Mouse (Mus musculus) lung, embryonic 15.5 days (tissue): ENCODE measurements around the gene Tmc4. TPM values are rescaled to one million over a fixed set of nuclear protein-coding genes. Genes with fewer than 3 reads are reported as not detected.
"Not testable (repeated sequence)": the region's sequence is repeated elsewhere in the genome, so short reads cannot be mapped to it uniquely, and the experiment has no call there.

Experiments
- ATAC-seq: fragments of 200-750 bp; cut with Nextera tagmentation; 2 replicates; pipeline ENCODE4 v1.8.0; 2017; ENCODE audit warnings: moderate number of reproducible peaks, borderline replicate concordance; ENCODE audit not compliant: low FRiP score, low TSS enrichment; ENCODE audit errors: extremely low read depth
- H3K27ac ChIP-seq: fragments of 300-500 bp; sonication (generic); 2 replicates; pipeline ENCODE4 v1.5.1; 2015; ENCODE audit warnings: moderate library complexity, mild to moderate bottlenecking, inconsistent platforms
- H3K27me3 ChIP-seq: fragments of 300-500 bp; sonication (generic); 2 replicates; pipeline ENCODE4 v1.6.1; 2015; ENCODE audit warnings: inconsistent platforms
- H3K36me3 ChIP-seq: fragments of 300-500 bp; sonication (generic); 2 replicates; pipeline ENCODE4 v1.6.1; 2015; ENCODE audit warnings: inconsistent platforms
- H3K4me1 ChIP-seq: fragments of 300-500 bp; sonication (generic); 2 replicates; pipeline ENCODE4 v1.6.1; 2015; ENCODE audit warnings: inconsistent platforms
- H3K4me2 ChIP-seq: fragments of 300-500 bp; sonication (generic); 2 replicates; pipeline ENCODE4 v1.6.1; 2015; ENCODE audit warnings: inconsistent platforms, mild to moderate bottlenecking, moderate library complexity
- H3K4me3 ChIP-seq: fragments of 300-500 bp; sonication (generic); 2 replicates; pipeline ENCODE4 v1.5.1; 2015; ENCODE audit warnings: mild to moderate bottlenecking, inconsistent platforms
- H3K9ac ChIP-seq: fragments of 300-500 bp; sonication (generic); 2 replicates; pipeline ENCODE4 v1.6.1; 2015; ENCODE audit warnings: inconsistent platforms
- H3K9me3 ChIP-seq: fragments of 300-500 bp; sonication (generic); 2 replicates; pipeline ENCODE4 v1.6.1; 2016; ENCODE audit warnings: inconsistent platforms
- WGBS: fragments of 180-500 bp; shearing (Covaris S2); methylation state at CpG from one replicate; pipeline ENCODE4 v1.1.7; 2015; 5-methylcytosine and 5-hydroxymethylcytosine counted together
- polyA plus RNA-seq: library from polyadenylated mRNA; unstranded; fragments of >200 nt; fragmentation: Nextera tagmentation; extraction: Ambion mirVana; gene quantifications from 2 replicates; pipeline ENCODE4 v1.2.1, GENCODE M21; 2015

Tmc4 gene
- polyA plus RNA-seq: 21.7 and 25.5 TPM in 2 replicates

- 39% methylated on average over 9 of the region's 9 CpGs for whole genome bisulfite sequencing
- ATAC-seq: peak; percentile 48; the same call in 1 of the 2 replicates
- Histone ChIP-seq H3K36me3 (0 out of 2 replicates have a peak, but pooled peaks cover 3% of the 10 kb centered on the region), H3K4me3 (peak within 1 kb of the TSS; percentile 30), H3K27me3 (no peaks in the 10 kb centered on the region), H3K4me2 (peak within 1 kb of the TSS; percentile 43), H3K9ac (peak within 1 kb of the TSS; percentile 16; the same call in 1 of the 2 replicates), H3K27ac (no peak within 1 kb of the TSS), H3K9me3 (no peaks in the 10 kb centered on the region), H3K4me1 (no peaks in the 10 kb centered on the region)
Measured at GRCm38 (mm10) chr7:3677342-3677741, at the start of gene Tmc4. Gene Tmc4, minus strand, starts transcription at chr7:3677553.

- H3K4me1 ChIP-seq, H3K27me3 ChIP-seq, ATAC-seq, H3K27ac ChIP-seq, H3K4me2 ChIP-seq, H3K9me3 ChIP-seq, H3K4me3 ChIP-seq, H3K9ac ChIP-seq, H3K36me3 ChIP-seq: not testable (repeated sequence)
Measured at GRCm38 (mm10) chr7:3725459-3725858, 48.1 kb upstream of the Tmc4 start.

DNA sequence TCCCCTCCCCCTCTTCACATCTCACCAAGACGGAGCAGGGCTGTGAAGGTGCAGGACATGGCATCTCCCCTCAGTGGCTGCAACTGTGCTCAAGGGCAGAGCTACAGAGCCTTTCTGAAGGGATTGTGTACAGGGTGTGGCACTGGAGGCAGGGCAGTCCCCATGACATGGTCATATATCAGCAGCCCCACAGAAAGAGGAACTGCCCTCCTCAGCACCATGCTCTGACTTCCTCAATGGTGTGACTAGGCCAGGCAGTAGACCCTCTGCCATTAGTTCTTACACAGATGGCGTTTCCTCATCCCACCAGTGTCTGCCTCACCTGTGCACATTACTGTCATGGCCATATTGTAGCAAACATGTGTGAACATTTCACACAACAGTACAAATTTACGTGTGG lies 42.9 kb upstream of the Tmc4 start, which contains the start of gene Pirb:
Gene Pirb (minus strand): TSS at position 124 of the 400 bp plus-strand sequence.
- H3K4me2 ChIP-seq, H3K27me3 ChIP-seq, ATAC-seq, H3K27ac ChIP-seq, H3K4me3 ChIP-seq, H3K9me3 ChIP-seq, H3K4me1 ChIP-seq, H3K36me3 ChIP-seq, H3K9ac ChIP-seq: not testable (repeated sequence)
- 14% methylated on average over 1 of the region's 3 CpGs for WGBS

DNA sequence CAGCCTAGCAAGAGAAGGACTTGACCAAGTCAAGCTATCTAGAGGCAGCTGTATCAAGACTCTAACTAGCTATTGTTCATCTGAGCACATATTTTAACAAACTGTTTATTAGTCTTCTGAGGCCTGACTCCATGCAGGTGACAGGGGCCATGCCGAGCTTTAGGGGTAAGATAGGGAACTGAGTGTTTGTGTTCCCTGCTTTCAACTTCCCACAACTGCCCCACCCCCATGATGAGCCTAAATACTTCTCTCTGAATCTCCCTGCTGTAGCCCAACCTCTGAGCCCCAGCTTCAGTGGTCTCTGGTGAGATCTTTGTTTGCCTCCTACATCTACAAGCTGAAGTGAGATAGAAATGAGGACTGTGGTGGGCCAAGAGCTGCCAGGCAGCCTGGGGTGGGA lies 37.9 kb upstream of the Tmc4 start:
- WGBS: 15% methylated on average over 1 of the region's 1 CpGs
- no peaks in the 10 kb centered on the region for H3K4me1 ChIP-seq
- no peak for ATAC-seq

DNA sequence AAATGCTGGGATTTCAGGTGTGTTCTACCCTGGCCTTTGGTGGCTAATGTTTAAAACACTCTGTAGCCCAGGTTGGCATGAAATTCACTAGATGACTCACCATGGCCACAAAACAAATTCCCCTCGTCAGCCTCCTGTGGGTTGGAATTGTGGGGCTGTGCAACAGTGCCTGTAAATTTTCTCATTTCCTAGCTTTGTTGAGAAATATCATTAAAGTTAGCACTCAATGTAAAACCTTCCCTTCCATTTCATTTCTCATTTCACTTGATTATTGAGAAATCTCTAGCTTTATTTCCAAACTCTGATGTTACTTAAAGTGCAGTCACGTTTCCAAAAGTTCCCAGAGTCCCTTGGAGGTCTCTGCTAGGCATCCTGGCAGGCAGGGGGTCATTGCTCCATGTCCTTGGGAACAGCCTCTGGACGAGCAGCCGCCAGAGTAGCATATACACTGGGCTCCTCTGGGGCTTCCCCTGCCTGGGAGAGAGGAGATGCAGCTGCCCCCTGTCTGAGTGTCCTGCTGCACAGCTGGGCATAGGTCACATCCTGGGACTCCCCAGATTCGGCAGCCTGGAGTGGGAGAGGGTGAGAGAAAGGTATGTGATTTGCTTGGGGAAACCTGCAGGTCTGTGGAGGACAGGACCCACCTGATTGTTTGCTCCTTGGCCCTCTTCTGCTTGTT lies 35.0 kb upstream of the Tmc4 start:
- H3K9me3 ChIP-seq: no peaks in the 10 kb centered on the region
- no peaks in the 10 kb centered on the region for H3K27me3 ChIP-seq
- H3K4me1 ChIP-seq: no peaks in the 10 kb centered on the region
- H3K4me2 ChIP-seq: no peak overlapping the region
- peaks cover 9% of the 10 kb centered on the region; the same call in 1 of the 2 replicates for H3K36me3 ChIP-seq
- no peak for ATAC-seq
- WGBS: 19% methylated on average over 5 of the region's 5 CpGs
- no peak overlapping the region for H3K27ac ChIP-seq
- no peak overlapping the region for H3K9ac ChIP-seq
- H3K4me3 ChIP-seq: no peak overlapping the region

More for the DNA sequence above, 37.9 kb upstream of the Tmc4 start:
- no peak overlapping the region for H3K4me2 ChIP-seq
- no peaks in the 10 kb centered on the region for H3K36me3 ChIP-seq
- no peak overlapping the region for H3K9ac ChIP-seq
- no peak overlapping the region for H3K27ac ChIP-seq
- no peak overlapping the region for H3K4me3 ChIP-seq
- no peaks in the 10 kb centered on the region for H3K9me3 ChIP-seq
- H3K27me3 ChIP-seq: no peaks in the 10 kb centered on the region

DNA sequence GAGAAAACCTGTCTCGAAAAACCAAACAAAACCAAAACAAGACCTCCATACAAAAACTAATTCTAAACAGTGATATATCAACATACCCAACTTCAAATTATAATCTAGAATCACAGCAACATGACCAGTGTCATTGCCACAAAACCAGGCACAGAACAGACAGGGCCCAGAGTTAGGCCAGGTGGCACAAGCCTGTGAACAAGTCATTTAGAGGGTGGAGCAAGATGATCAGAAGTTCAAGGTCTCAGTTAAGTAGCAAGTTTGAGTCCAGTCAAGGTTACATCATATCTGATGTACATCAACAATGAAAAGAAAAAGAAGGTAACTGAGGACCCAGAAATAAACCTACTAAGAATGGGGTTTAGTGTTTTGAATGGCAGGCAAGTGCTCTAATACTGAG lies 31.6 kb upstream of the Tmc4 start:
- no peaks in the 10 kb centered on the region for H3K27me3 ChIP-seq
- H3K4me3 ChIP-seq: no peak overlapping the region
- H3K9ac ChIP-seq: no peak overlapping the region
- WGBS: 73% methylated on average over 1 of the region's 1 CpGs
- no peaks in the 10 kb centered on the region for H3K9me3 ChIP-seq
- no peak overlapping the region; the same call in 1 of the 2 replicates for H3K27ac ChIP-seq
- H3K4me2 ChIP-seq: no peak overlapping the region
- H3K4me1 ChIP-seq: peaks cover 19% of the 10 kb centered on the region
- peaks cover 23% of the 10 kb centered on the region for H3K36me3 ChIP-seq
- ATAC-seq: no peak

GRCm38 (mm10) chr7:3708447-3708980 lies 31.2 kb upstream of the Tmc4 start:
- H3K4me2 ChIP-seq, ATAC-seq, H3K9me3 ChIP-seq, H3K27me3 ChIP-seq, H3K9ac ChIP-seq, H3K4me3 ChIP-seq, H3K27ac ChIP-seq: not testable (repeated sequence)
- Histone ChIP-seq H3K36me3 (peaks cover 23% of the 10 kb centered on the region), H3K4me1 (peaks cover 19% of the 10 kb centered on the region)
- WGBS: 32% methylated on average over 5 of the region's 5 CpGs

GRCm38 (mm10) chr7:3707568-3708413 lies 30.4 kb upstream of the Tmc4 start:
- Histone ChIP-seq H3K27me3 (no peaks in the 10 kb centered on the region), H3K9ac (no peak overlapping the region), H3K4me2 (no peak overlapping the region), H3K9me3 (no peaks in the 10 kb centered on the region), H3K36me3 (peaks cover 23% of the 10 kb centered on the region), H3K27ac (no peak overlapping the region), H3K4me1 (peaks cover 24% of the 10 kb centered on the region), H3K4me3 (no peak overlapping the region)
- 38% methylated on average over 7 of the region's 7 CpGs for WGBS
- no peak for ATAC-seq

GRCm38 (mm10) chr7:3707027-3707426 lies 29.7 kb upstream of the Tmc4 start:
- ATAC-seq: no peak
- H3K27ac ChIP-seq: 0 out of 2 replicates have a peak overlapping the region, but pooled peaks have one; percentile 23
- H3K4me1 ChIP-seq: peaks cover 24% of the 10 kb centered on the region
- H3K27me3 ChIP-seq: no peaks in the 10 kb centered on the region
- H3K9me3 ChIP-seq: no peaks in the 10 kb centered on the region
- peaks cover 23% of the 10 kb centered on the region for H3K36me3 ChIP-seq
- WGBS: 52% methylated on average over 4 of the region's 4 CpGs
- no peak overlapping the region; the same call in 1 of the 2 replicates for H3K9ac ChIP-seq
- H3K4me2 ChIP-seq: no peak overlapping the region
- no peak overlapping the region for H3K4me3 ChIP-seq

GRCm38 (mm10) chr7:3706343-3706934 lies 29.1 kb upstream of the Tmc4 start:
- Histone ChIP-seq H3K9me3 (no peaks in the 10 kb centered on the region), H3K9ac (no peak overlapping the region; the same call in 1 of the 2 replicates)
- ATAC-seq: no peak

DNA sequence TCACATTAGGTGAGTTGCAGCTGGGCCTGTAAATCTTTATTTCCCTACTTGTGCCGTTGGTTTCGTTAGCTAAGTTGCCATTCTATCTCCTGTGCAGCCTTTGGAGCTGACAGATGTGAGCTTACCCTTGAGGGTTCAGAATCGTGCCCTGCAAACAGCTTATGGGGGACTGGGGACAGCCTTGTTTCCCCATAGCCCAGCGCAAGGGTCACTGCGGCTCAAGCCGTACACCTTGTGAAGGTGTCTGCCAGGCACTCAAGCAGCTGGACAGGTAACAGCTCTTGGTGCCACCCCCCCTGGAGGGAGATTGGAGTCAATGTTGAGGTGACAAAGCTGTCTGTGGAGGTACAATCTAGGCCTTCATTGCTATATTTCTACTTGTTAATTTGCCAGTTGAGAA lies 28.6 kb upstream of the Tmc4 start:
- Histone ChIP-seq H3K36me3 (peaks cover 32% of the 10 kb centered on the region), H3K4me2 (peak overlapping the region; percentile 82), H3K27me3 (no peaks in the 10 kb centered on the region), H3K27ac (no peak overlapping the region), H3K4me1 (peaks cover 24% of the 10 kb centered on the region), H3K9me3 (no peaks in the 10 kb centered on the region), H3K4me3 (peak overlapping the region; percentile 69), H3K9ac (peak overlapping the region; percentile 79)
- ATAC-seq: no peak
- 20% methylated on average over 6 of the region's 6 CpGs for WGBS

More at GRCm38 (mm10) chr7:3706343-3706934, 29.1 kb upstream of the Tmc4 start:
- Histone ChIP-seq H3K27me3 (no peaks in the 10 kb centered on the region), H3K4me2 (peak overlapping the region; percentile 82), H3K27ac (no peak overlapping the region), H3K4me3 (peak overlapping the region; percentile 69), H3K36me3 (peaks cover 26% of the 10 kb centered on the region), H3K4me1 (peaks cover 24% of the 10 kb centered on the region)
- WGBS: 43% methylated on average over 11 of the region's 11 CpGs
